In the genomic region with DNA sequence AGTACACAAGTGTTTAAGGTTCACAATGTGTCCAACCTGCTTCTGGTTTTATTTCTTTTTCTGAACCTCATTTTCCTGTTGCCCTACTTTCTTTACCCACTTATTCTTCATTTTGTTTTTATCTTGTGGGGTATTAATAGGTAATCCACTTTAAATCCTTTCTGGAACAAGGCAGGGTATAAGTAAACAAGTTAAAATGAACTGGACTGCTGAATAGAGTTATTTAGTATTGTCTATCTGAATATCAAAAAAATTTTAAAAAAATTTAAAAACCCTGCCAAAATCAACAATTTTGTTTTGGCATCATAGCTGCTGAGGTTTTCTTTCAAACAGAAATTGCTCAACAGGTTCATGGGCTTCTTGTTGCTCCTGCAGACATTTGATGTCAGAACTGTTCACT, we compare ENCODE assay signal across 19 mouse cellular contexts.
"Had no signal": no experiment of that assay in that cellular context is flagged by ENCODE, and none has a peak within 500 bp of the region (broad histone marks: within the 10 kb centered on the region; RNA-seq: fewer than 3 reads in every experiment).

No protein-coding gene starts in this region.

- H3K27me3 ChIP-seq: liver, embryonic 12.5 days; liver, embryonic 15.5 days; lung, embryonic 15.5 days; megakaryocyte, embryonic 14.5 days; neural tube, embryonic 12.5 days; neural tube, embryonic 15.5 days; stomach, embryonic 15.5 days had no signal

- ATAC-seq: intestine, postnatal 0 days; liver, embryonic 12.5 days had no signal

- H3K4me1 ChIP-seq: neural tube, embryonic 12.5 days; neural tube, embryonic 15.5 days; stomach, embryonic 15.5 days had no signal

- H3K27ac ChIP-seq: liver, embryonic 12.5 days; liver, embryonic 15.5 days; lung, embryonic 15.5 days; midbrain, embryonic 10.5 days; neural tube, embryonic 12.5 days; neural tube, embryonic 15.5 days; stomach, embryonic 15.5 days had no signal

- H3K4me3 ChIP-seq: liver, embryonic 12.5 days; liver, embryonic 15.5 days; lung, embryonic 15.5 days; megakaryocyte, embryonic 14.5 days; midbrain, embryonic 10.5 days; neural tube, embryonic 12.5 days; neural tube, embryonic 15.5 days; stomach, embryonic 15.5 days had no signal

- H3K36me3 ChIP-seq: liver, embryonic 12.5 days; liver, embryonic 15.5 days; lung, embryonic 15.5 days; midbrain, embryonic 10.5 days; neural tube, embryonic 12.5 days; neural tube, embryonic 15.5 days; stomach, embryonic 15.5 days had no signal

- DNase-seq: kidney, adult 9 months; kidney, postnatal 14 days; kidney, postnatal 4 days; layer of hippocampus, adult 9-11 months; lung, postnatal 10 days; midbrain, embryonic 14.5 days; right cerebral cortex, adult 18-20 months; right cerebral cortex, postnatal 25 days; spleen, adult 18-20 months; thymus, postnatal 36 days had no signal
